Mouse (Mus musculus) kidney, embryonic 15.5 days (tissue): ENCODE results near the gene Wdr70. TPM values are rescaled to one million over a fixed set of nuclear protein-coding genes. Genes with fewer than 3 reads are reported as not detected.
"Not testable (repeated sequence)": the region's sequence is repeated elsewhere in the genome, so short reads cannot be mapped to it uniquely, and the experiment has no call there.

Source experiments
- ATAC-seq: fragments of 200-750 bp; cut with Nextera tagmentation; replicated peaks from 2 replicates; pipeline ENCODE4 v1.8.0; 2017; ENCODE audit warnings: moderate TSS enrichment; ENCODE audit not compliant: low FRiP score
- H3K27ac ChIP-seq: fragments of 300-500 bp; sonication (generic); 2 replicates; pipeline ENCODE4 v1.5.1; 2015; ENCODE audit warnings: mild to moderate bottlenecking, inconsistent platforms
- H3K27me3 ChIP-seq: fragments of 300-500 bp; sonication (generic); 2 replicates; pipeline ENCODE4 v1.6.1; 2015; ENCODE audit warnings: inconsistent platforms
- H3K36me3 ChIP-seq: fragments of 300-500 bp; sonication (generic); 2 replicates; pipeline ENCODE4 v1.6.1; 2015; ENCODE audit warnings: inconsistent platforms
- H3K4me1 ChIP-seq: fragments of 300-500 bp; sonication (generic); 2 replicates; pipeline ENCODE4 v1.6.1; 2015; ENCODE audit warnings: inconsistent platforms
- H3K4me2 ChIP-seq: fragments of 300-500 bp; sonication (generic); 2 replicates; pipeline ENCODE4 v1.6.1; 2015; ENCODE audit warnings: moderate library complexity, mild to moderate bottlenecking, inconsistent platforms
- H3K4me3 ChIP-seq: fragments of 300-500 bp; sonication (generic); replicated peaks from 2 replicates; pipeline ENCODE4 v1.5.1; 2015; ENCODE audit warnings: mild to moderate bottlenecking, inconsistent platforms
- H3K9ac ChIP-seq: fragments of 300-500 bp; sonication (generic); 2 replicates; pipeline ENCODE4 v1.6.1; 2015; ENCODE audit warnings: mild to moderate bottlenecking, inconsistent platforms
- H3K9me3 ChIP-seq: fragments of 300-500 bp; sonication (generic); replicated peaks from 2 replicates; pipeline ENCODE4 v1.6.1; 2016; ENCODE audit warnings: inconsistent platforms
- WGBS: fragments of 180-500 bp; shearing (Covaris S2); methylation state at CpG from one replicate; pipeline ENCODE4 v1.1.7; 2015; ENCODE audit warnings: mixed read lengths; 5-methylcytosine and 5-hydroxymethylcytosine counted together
- polyA plus RNA-seq: library from polyadenylated mRNA; unstranded; fragments of >200 nt; fragmentation: Nextera tagmentation; extraction: Ambion mirVana; gene quantifications from 2 replicates; pipeline ENCODE4 v1.2.1, GENCODE M21; 2015

Wdr70 gene
- polyA plus RNA-seq, 1 experiment from 2014 or later: 59.4 TPM

DNA sequence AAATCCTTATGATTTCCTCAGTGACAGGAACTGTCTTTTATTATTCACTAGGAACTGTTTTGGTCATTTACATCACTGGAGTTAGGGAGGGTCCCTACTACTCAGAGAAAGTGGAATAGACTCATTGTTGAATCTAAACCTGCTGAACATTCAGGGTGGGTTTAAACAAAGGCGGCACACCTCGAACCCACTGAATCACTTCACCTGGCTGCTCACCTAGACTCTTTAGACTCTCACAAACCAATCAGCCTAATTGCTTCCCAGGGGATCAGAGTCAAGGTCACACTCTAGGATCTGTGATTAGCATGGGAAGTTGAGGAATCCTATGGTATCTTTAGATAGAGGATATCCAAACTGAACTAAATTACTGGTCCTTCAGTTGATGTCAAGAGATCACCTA is 8.3 kb downstream of the Wdr70 start:
- H3K4me2 ChIP-seq: no peak overlapping the region
- H3K27ac ChIP-seq: no peak overlapping the region
- no peak overlapping the region for H3K9ac ChIP-seq
- no peak overlapping the region for H3K4me3 ChIP-seq
- no peaks in the 10 kb centered on the region for H3K27me3 ChIP-seq
- WGBS: 97% methylated on average over 2 of the region's 2 CpGs
- no peaks in the 10 kb centered on the region for H3K9me3 ChIP-seq
- H3K36me3 ChIP-seq: peaks cover 55% of the 10 kb centered on the region
- no peaks in the 10 kb centered on the region for H3K4me1 ChIP-seq
- ATAC-seq: no peak

DNA sequence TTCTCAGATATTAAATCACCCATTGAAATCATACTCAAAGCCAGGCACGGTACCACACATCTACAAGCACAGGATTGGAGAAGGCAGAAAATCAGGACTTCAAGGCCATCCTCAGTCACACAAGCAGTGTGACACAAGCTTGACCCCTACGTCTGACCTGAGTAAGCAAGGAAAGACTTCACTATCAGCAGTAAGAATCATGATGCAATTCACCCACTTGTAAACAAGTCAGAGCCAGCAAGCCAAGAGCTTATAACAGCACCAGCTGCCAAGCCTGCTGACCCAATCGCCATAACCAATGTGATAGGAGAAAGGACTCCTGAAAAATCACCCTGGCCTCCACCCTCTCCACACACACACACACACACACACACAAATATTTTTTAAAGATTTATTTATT is 10.3 kb downstream of the Wdr70 start:
- whole genome bisulfite sequencing: 82% methylated on average over 3 of the region's 3 CpGs
- H3K27me3 ChIP-seq: no peaks in the 10 kb centered on the region
- H3K9ac ChIP-seq: no peak overlapping the region
- no peaks in the 10 kb centered on the region for H3K9me3 ChIP-seq
- ATAC-seq: no peak
- no peak overlapping the region for H3K4me2 ChIP-seq
- peaks cover 36% of the 10 kb centered on the region for H3K36me3 ChIP-seq
- no peak overlapping the region for H3K4me3 ChIP-seq
- no peak overlapping the region for H3K27ac ChIP-seq
- no peaks in the 10 kb centered on the region for H3K4me1 ChIP-seq

DNA sequence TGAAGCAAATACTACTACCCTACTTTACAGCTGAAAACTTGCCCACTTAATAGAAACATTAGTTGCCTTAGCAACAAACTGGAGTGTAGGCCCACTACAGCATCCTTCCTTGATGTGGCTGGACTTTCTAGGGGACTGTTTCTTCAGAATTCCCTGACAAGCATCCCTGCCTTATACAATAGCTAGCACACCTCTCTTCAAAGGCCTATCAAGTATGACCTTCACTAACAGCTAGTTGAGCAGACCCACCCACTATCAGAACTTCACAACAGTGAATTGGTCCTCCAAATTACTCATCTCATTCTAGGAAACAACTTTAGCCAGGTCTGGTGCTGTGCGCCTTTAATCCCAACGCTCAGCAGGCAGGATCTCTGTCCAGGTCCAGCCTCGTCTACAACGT is 11.7 kb downstream of the Wdr70 start:
- Histone ChIP-seq H3K36me3 (peaks cover 29% of the 10 kb centered on the region), H3K9me3 (no peaks in the 10 kb centered on the region), H3K27ac (no peak overlapping the region), H3K27me3 (no peaks in the 10 kb centered on the region), H3K4me2 (no peak overlapping the region), H3K9ac (no peak overlapping the region), H3K4me3 (no peak overlapping the region), H3K4me1 (no peaks in the 10 kb centered on the region)
- no peak for ATAC-seq
- WGBS: 93% methylated on average over 4 of the region's 4 CpGs

DNA sequence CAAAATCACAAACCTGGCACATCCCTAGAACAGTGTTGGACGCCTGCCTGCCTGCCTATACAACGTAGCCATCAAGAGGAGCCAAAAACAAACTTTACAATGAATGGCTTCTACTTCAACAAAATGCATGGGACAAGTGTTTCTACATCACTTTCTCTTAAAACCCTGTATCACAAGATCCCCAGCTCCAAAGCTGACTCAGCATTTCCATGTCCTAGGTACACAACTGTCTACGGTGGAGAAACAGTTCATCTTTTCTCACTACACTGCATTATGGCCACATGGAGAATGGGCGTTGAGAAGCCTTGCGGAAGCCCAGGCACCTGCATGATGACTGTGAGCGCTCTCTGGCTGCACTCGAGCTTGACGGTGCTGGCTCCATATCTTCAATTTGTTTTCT is 16.9 kb downstream of the Wdr70 start:
- H3K4me2 ChIP-seq: no peak overlapping the region
- no peaks in the 10 kb centered on the region for H3K9me3 ChIP-seq
- no peaks in the 10 kb centered on the region for H3K4me1 ChIP-seq
- no peak overlapping the region for H3K9ac ChIP-seq
- no peak for ATAC-seq
- H3K27ac ChIP-seq: no peak overlapping the region
- H3K27me3 ChIP-seq: no peaks in the 10 kb centered on the region
- no peak overlapping the region for H3K4me3 ChIP-seq
- WGBS: 92% methylated on average over 8 of the region's 8 CpGs
- H3K36me3 ChIP-seq: peaks cover 45% of the 10 kb centered on the region

DNA sequence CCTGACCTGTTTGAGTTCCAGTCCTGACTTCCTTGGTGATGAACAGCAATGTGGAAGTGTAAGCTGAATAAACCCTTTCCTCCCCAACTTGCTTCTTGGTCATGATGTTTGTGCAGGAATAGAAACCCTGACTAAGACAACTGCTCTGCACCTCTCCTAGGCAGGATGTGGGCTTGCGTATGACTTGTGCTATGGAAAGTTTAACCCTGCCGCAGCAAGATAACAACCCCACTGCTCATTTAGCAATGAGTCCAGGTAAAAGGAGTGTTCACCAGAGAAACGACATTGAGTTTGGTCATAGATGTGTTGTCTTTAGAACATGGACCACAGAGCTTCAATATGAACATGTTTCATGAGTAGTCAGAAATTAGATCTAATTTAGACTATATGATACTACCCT is 25.9 kb downstream of the Wdr70 start:
- H3K9ac ChIP-seq, H3K9me3 ChIP-seq, ATAC-seq, H3K27ac ChIP-seq, H3K4me2 ChIP-seq, H3K27me3 ChIP-seq, H3K4me1 ChIP-seq, H3K4me3 ChIP-seq: not testable (repeated sequence)
- H3K36me3 ChIP-seq: peaks cover 31% of the 10 kb centered on the region
- 97% methylated on average over 3 of the region's 3 CpGs for WGBS

DNA sequence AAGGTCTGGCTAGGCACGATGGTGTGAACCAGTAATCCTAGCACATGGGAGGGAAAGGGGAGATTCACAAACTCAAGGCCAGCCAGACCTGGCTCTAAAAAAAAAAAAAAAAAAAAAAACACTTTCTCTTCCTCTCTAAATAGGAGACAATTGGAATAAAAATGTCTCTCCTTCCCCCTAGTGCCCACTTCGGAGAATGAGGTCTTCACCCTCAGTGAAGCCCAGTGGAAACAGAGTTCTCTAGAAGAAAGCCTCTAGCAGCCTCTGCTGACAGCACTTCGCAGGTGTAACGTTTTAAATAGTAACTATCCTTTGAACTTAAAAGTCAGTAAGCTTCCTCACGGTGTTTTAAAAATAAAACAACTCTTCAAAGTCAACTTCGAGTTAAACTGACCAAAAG is 33.8 kb downstream of the Wdr70 start:
- Histone ChIP-seq H3K27ac (no peak overlapping the region), H3K36me3 (peaks cover 7% of the 10 kb centered on the region; the same call in 1 of the 2 replicates), H3K9ac (no peak overlapping the region), H3K4me1 (no peaks in the 10 kb centered on the region), H3K9me3 (no peaks in the 10 kb centered on the region), H3K4me2 (0 out of 2 replicates have a peak overlapping the region, but pooled peaks have one; percentile 0), H3K27me3 (no peaks in the 10 kb centered on the region), H3K4me3 (no peak overlapping the region)
- 45% methylated on average over 6 of the region's 6 CpGs for WGBS
- ATAC-seq: 0 out of 2 replicates have a peak, but pooled peaks have one; percentile 46

DNA sequence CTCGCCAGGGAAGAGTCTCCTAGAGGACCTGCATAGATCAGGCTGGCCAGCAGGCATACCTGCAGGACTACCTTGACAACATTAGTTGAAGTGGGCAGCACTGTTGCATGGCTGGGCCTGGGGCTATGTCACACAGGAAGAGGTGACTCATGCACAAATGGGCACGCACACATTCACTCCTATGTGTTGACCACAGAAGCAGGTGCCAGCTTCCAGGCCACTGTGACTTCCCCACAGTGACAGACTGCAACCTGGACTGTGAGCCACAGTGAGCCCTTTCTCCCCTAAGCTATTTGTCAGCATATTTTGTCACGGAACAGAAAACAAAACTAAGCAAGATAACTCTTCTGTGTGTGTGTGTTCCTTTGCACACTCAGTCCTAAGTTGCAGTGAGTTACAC is 47.8 kb downstream of the Wdr70 start:
- H3K4me2 ChIP-seq: no peak overlapping the region
- H3K27ac ChIP-seq: no peak overlapping the region
- no peaks in the 10 kb centered on the region for H3K9me3 ChIP-seq
- no peak overlapping the region for H3K4me3 ChIP-seq
- H3K9ac ChIP-seq: no peak overlapping the region
- no peaks in the 10 kb centered on the region for H3K27me3 ChIP-seq
- ATAC-seq: no peak
- H3K4me1 ChIP-seq: no peaks in the 10 kb centered on the region
- peaks cover 27% of the 10 kb centered on the region for H3K36me3 ChIP-seq
- 86% methylated on average over 3 of the region's 3 CpGs for WGBS

DNA sequence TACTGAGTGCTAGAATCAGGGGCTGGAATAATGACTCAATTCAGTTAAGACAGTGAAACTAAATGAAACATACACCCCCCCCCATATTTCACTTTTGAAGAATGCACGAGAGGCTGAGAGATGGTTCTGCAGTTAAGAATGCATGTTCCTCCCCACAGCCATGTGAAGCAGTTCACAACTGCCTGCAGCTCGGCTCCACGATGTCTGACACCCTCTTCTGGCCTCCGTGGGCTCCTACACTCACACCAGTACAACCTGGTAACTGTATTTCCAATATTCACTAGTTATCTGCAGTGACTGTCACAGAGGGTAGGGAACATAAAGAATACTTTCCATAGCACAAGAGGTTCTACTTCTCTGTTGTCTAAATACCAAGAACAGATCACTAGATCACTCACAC is 59.2 kb downstream of the Wdr70 start:
- Histone ChIP-seq H3K9me3 (no peaks in the 10 kb centered on the region), H3K27ac (no peak overlapping the region), H3K9ac (no peak overlapping the region), H3K4me2 (no peak overlapping the region), H3K4me3 (no peak overlapping the region), H3K4me1 (no peaks in the 10 kb centered on the region), H3K27me3 (no peaks in the 10 kb centered on the region), H3K36me3 (peaks cover 19% of the 10 kb centered on the region)
- ATAC-seq: no peak
- 81% methylated on average over 4 of the region's 4 CpGs for WGBS

DNA sequence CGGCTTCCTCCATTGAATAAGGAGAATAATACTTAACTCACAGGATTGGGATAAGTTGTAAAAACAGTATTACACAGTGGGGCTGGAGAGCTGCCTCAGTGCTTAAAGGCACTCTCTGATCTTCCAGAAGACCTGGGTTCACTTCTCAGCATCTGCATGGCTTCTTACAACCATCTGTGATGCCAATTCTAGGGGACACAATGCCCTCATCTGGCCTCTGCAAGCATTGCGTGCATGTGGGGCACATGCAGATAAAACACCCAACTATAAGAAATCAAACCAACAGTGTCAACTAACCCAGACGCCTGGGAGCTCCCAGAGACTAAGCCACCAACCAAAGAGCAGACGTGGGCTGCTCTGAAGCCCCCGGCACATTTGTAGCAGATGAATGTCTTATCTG is 60.6 kb downstream of the Wdr70 start:
- Histone ChIP-seq H3K4me3 (no peak overlapping the region), H3K9me3 (no peaks in the 10 kb centered on the region), H3K36me3 (peaks cover 20% of the 10 kb centered on the region), H3K4me1 (no peaks in the 10 kb centered on the region), H3K9ac (no peak overlapping the region), H3K27me3 (no peaks in the 10 kb centered on the region), H3K4me2 (no peak overlapping the region), H3K27ac (no peak overlapping the region)
- 92% methylated on average over 5 of the region's 5 CpGs for WGBS
- ATAC-seq: no peak

DNA sequence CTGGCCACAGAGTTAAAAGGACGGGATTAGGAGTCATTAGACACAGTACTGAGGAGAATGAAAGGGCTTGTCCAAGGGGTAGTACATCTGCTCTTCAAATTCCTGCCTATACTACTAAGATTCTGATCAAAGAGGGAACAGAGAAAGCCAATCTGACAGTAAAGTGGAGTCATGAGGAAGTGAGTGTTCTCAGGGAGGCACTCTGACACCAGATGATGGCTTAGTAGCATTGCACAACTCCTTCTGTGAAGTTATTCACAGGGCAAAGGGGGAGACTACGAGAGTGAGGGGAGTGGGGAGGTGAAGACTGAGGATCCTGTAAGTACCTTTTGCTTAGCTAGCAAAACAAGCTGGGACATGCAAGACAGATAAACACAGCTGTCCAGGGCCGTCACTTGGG is 61.2 kb downstream of the Wdr70 start:
- no peak for ATAC-seq
- WGBS: 78% methylated on average over 3 of the region's 3 CpGs
- no peaks in the 10 kb centered on the region for H3K27me3 ChIP-seq

DNA sequence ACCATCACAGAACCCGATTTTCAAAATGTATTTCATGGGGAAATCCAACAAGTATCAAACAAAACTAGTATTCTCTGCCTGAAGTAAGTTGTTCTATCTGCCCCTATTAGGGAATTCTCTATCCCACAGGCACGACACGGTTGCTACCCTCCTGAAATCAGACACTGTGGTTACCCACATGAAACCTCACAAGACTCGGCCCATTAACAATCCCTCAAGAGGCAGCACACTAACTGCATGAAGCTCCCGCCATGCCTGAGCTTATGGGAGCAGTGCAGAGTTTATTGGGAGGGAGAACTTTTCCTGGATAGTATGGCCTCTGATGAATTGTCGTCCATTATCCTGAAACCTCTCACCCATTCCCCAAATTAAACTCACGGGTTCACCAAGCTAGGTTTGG is 67.8 kb downstream of the Wdr70 start:
- H3K4me1 ChIP-seq: no peaks in the 10 kb centered on the region
- peaks cover 10% of the 10 kb centered on the region; the same call in 1 of the 2 replicates for H3K36me3 ChIP-seq
- no peaks in the 10 kb centered on the region for H3K9me3 ChIP-seq
- no peak overlapping the region for H3K9ac ChIP-seq
- H3K27ac ChIP-seq: no peak overlapping the region; the same call in 1 of the 2 replicates
- peak; percentile 89 for ATAC-seq
- 61% methylated on average over 7 of the region's 7 CpGs for WGBS
- H3K27me3 ChIP-seq: no peaks in the 10 kb centered on the region
- no peak overlapping the region for H3K4me3 ChIP-seq
- no peak overlapping the region for H3K4me2 ChIP-seq

More for the DNA sequence above, 61.2 kb downstream of the Wdr70 start:
- Histone ChIP-seq H3K4me1 (no peaks in the 10 kb centered on the region), H3K9me3 (no peaks in the 10 kb centered on the region), H3K4me2 (no peak overlapping the region), H3K9ac (no peak overlapping the region), H3K27ac (no peak overlapping the region), H3K4me3 (no peak overlapping the region), H3K36me3 (peaks cover 25% of the 10 kb centered on the region)

DNA sequence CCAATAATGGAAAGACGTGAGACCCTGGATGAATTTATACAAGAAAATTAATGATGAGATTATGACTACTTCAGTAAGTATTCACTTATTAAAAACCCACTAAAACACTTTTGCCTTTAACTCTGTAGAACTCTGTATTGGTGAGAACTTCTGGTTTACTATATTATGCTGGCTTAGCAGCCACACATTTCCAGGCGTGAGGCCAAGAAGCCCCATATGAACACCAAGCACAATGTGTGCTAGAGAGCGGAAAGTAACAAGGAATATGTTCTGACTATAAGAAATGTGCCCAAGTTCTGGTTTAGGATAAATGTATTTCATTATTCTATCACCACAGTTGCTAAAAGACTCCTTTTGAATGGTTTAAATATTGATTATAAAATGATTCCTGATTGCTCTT is 68.4 kb downstream of the Wdr70 start:
- H3K4me3 ChIP-seq: no peak overlapping the region
- no peak for ATAC-seq
- no peaks in the 10 kb centered on the region for H3K9me3 ChIP-seq
- no peak overlapping the region for H3K9ac ChIP-seq
- no peaks in the 10 kb centered on the region for H3K4me1 ChIP-seq
- no peak overlapping the region for H3K4me2 ChIP-seq
- H3K27me3 ChIP-seq: no peaks in the 10 kb centered on the region
- 90% methylated on average over 3 of the region's 3 CpGs for WGBS
- no peak overlapping the region for H3K27ac ChIP-seq
- peaks cover 10% of the 10 kb centered on the region; the same call in 1 of the 2 replicates for H3K36me3 ChIP-seq

DNA sequence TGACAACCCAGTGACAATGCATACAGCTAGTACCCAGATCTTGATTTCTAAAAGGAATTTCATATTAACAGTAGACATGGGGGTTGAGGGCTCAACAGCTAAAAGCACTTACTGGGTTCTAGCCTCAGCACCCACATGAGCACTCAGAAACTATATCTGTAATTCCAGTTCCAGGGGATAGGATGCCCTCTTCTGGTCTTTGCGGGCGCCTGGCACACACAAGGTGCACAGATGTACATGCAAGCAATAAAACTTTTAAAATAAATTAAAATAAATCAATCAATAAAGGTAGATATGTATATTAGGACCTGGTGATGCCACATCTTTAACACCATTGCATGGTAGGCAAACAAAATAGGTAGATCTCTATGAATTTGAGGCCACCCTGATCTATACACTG is 71.5 kb downstream of the Wdr70 start:
- 91% methylated on average over 2 of the region's 2 CpGs for WGBS
- no peaks in the 10 kb centered on the region for H3K27me3 ChIP-seq
- no peak overlapping the region for H3K4me2 ChIP-seq

More for the DNA sequence above, 71.5 kb downstream of the Wdr70 start:
- no peak overlapping the region for H3K4me3 ChIP-seq
- H3K36me3 ChIP-seq: no peaks in the 10 kb centered on the region
- H3K27ac ChIP-seq: no peak overlapping the region
- no peaks in the 10 kb centered on the region for H3K9me3 ChIP-seq
- ATAC-seq: no peak
- H3K9ac ChIP-seq: no peak overlapping the region
- H3K4me1 ChIP-seq: no peaks in the 10 kb centered on the region
